Mouse (Mus musculus) spleen, adult 2 months (tissue): ENCODE measurements around the gene Bahcc1.

Experiments
- CTCF ChIP-seq: fragments of 200-500 bp; IDR thresholded peaks from 2 replicates; pipeline ENCODE4 v1.5.1; 2011; ENCODE audit warnings: mild to moderate bottlenecking, inconsistent platforms; ENCODE audit not compliant: insufficient read depth, insufficient read length, insufficient replicate concordance; ENCODE audit errors: extremely low read depth
- POLR2A ChIP-seq: fragments of 200-500 bp; IDR thresholded peaks from 2 replicates; pipeline ENCODE4 v1.6.1; 2011; ENCODE audit warnings: low read depth, low read length, inconsistent platforms

DNA sequence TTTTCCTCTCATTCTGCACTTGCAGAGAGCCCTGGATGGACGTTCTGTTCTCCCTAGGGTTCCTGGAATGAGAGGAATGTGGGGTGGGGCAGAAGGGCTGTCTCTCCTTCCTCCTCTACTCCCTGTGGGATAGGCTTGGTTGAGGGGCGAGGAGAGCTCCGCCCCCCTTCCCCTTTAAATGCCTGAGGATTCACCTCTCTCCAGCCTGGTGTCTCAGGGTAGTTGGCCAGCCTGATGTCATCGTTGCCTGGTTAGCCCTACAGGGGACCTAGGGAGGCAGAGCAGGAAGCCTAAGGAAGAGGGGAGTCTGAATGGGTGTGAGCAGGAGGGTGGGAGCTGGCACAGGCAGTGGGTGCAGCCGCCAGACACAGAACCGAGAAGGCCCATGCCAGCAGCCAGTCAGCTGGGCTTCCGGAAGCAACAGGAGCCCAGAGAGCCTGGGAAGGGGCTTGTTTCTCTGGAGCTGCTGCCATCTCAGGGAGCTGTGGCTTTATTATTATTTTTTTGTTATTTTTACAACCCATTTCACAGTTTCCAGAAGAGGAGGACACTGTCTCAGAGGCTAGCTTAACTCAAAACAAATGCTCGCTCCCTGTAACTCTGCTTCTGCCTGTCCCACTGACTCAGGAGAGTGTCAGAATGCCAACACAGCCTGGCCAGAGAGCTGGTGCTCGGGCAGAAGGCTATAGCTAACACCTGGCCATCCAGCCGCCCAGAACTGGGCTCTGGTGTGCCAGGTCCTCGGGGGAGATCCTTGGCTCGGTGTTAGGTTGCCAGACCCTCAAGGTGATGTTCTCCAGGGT, 20.3 kb downstream of the Bahcc1 start:
- TF ChIP-seq POLR2A (no peak), CTCF (no peak)
